Mouse (Mus musculus): ENCODE data around the gene Rasl11a. TPM values are rescaled to one million over a fixed set of nuclear protein-coding genes. Genes with fewer than 3 reads are reported as not detected.

Gene Rasl11a
- 9.1 and 9.9 TPM in 2 replicates for polyA plus RNA-seq (2014; fragmentation: Nextera tagmentation; extraction: Ambion mirVana)

DNA sequence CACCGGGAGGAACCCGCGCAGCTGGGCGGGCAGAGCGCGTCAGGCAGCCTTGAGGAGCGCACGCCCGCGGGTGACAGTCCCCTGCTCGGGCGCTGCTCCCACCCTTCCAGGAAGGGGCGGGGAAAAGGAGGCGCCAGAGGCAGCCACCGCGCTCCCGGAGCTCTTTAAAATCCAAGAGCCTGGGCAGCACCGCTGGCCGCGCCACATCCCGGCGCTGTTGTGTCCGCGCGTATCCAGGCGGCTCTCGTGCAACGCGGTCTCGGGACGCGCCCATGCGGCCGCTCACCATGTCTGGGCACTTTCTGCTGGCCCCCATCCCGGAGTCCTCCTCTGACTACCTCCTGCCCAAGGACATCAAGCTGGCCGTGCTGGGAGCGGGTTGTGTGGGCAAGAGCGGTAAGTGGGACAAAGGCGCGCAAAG lies at the start of gene Rasl11a:
Gene Rasl11a (plus strand): TSS at position 127 of the 421 bp plus-strand sequence.
- WGBS: under 1% methylated on average over 40 of the region's 40 CpGs
- Histone ChIP-seq H3K27me3 (ENCODE audit: control insufficient read depth, insufficient read depth, low read length) (no peaks in the 10 kb centered on the region), H3K9ac (ENCODE audit: low read length) (peak within 1 kb of the TSS; percentile 74), H3K9me3 (ENCODE audit: control insufficient read depth, low read length) (no peaks in the 10 kb centered on the region), H3K36me3 (ENCODE audit: control insufficient read depth, insufficient read depth, low read length) (0 out of 2 replicates have a peak, but pooled peaks cover 3% of the 10 kb centered on the region), H3K4me3 (ENCODE audit: control insufficient read depth in 1 of 2, insufficient read depth in 1 of 2, low read depth in 1 of 2, low read length in 2 of 2) (peak within 1 kb of the TSS; percentile 53 to 62), H3K27ac (replicated peaks in 1 of 2; ENCODE audit: control insufficient read depth in 1 of 2, insufficient read depth in 1 of 2, low read depth in 2 of 2, low read length in 2 of 2) (peak within 1 kb of the TSS in 1 of 2 experiments; percentile 46; a peak in 1 of 4 replicates), H3K4me2 (ENCODE audit: low read length) (peak within 1 kb of the TSS; percentile 96), H3K4me1 (ENCODE audit: control insufficient read depth in 2 of 2, insufficient read depth in 2 of 2, low read length in 2 of 2) (peaks cover 0 to 4% of the 10 kb centered on the region in 2 experiments; a peak in 1 of 4 replicates)
- ATAC-seq (ENCODE audit: insufficient number of reproducible peaks, insufficient read depth, low FRiP score, low read depth): peak; percentile 88

DNA sequence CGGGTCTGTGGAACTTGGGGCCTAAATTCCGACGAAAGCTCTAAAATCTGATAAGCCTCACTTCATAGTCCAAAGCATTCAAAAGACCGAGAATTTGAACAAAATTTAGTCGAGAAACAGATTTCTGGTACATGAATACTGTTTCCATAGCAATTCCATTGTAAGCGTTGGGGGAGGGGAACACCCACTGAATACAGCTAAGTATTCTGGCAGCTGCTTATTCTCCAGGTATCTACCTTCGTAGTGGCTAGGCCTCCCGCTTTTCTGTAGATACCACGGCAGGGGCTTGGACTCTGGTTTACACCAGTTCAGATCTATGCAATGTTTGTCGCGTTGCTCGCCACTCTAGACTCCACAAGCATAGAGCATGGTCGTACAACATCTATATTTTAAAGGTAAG lies 49.1 kb upstream of the Rasl11a start:
- H3K36me3 ChIP-seq (ENCODE audit: control insufficient read depth, insufficient read depth, low read length): no peaks in the 10 kb centered on the region
- no peaks in the 10 kb centered on the region for H3K9me3 ChIP-seq (ENCODE audit: control insufficient read depth, low read length)
- H3K4me1 ChIP-seq (ENCODE audit: control insufficient read depth in 2 of 2, insufficient read depth in 2 of 2, low read length in 2 of 2): peaks cover 5 to 23% of the 10 kb centered on the region in 2 experiments
- H3K27me3 ChIP-seq (ENCODE audit: control insufficient read depth, insufficient read depth, low read length): no peaks in the 10 kb centered on the region
- H3K4me3 ChIP-seq (ENCODE audit: control insufficient read depth in 1 of 2, insufficient read depth in 1 of 2, low read depth in 1 of 2, low read length in 2 of 2): no peak overlapping the region
- WGBS: 74% methylated on average over 13 of the region's 13 CpGs
- no peak for ATAC-seq (ENCODE audit: insufficient number of reproducible peaks, insufficient read depth, low FRiP score, low read depth)
- H3K4me2 ChIP-seq (ENCODE audit: low read length): no peak overlapping the region
- no peak overlapping the region for H3K27ac ChIP-seq (replicated peaks in 1 of 2; ENCODE audit: control insufficient read depth in 1 of 2, insufficient read depth in 1 of 2, low read depth in 2 of 2, low read length in 2 of 2)
- no peak overlapping the region for H3K9ac ChIP-seq (ENCODE audit: low read length)

DNA sequence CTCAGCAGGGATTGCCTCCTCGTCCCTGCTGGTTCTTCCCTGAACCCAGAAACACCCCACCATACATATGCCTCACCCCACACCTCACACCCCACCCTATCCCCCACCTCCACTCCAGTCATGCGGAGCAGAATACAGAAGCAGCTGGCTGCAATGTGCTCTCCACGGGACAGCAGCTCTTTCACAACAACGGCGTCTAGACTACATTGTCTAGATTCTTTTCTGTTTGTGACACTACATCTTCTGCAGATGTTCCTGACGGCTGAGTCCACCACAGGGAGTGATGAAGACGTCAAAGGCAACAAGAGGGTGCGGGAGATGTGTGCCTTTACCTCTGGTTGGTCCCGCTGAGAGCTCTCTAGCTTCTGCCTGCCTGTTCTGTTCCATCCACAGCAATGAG lies 46.8 kb upstream of the Rasl11a start:
- 52% methylated on average over 9 of the region's 9 CpGs for whole genome bisulfite sequencing

DNA sequence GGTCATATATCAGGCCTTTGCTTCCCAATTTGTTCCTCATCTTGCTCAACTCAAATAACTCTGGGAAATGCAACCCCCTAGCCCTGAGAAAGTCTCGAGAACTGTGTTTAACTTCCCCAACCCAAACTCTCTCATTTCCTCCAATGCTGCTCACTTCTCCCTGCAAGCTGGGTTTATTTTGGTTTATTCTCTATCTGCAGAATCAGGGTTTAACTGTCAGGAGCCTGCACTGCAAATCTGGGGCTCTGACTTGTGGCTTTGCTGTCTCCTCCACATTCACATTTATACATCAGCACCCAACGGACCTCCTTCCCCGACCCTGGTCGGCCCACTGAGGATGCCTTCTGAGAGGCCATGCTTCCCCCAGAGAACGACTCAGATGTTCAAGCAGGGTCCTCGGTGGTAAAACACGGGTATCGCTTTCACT lies 38.9 kb upstream of the Rasl11a start:
- Histone ChIP-seq H3K27me3 (ENCODE audit: control insufficient read depth, insufficient read depth, low read length) (no peaks in the 10 kb centered on the region), H3K27ac (replicated peaks in 1 of 2; ENCODE audit: control insufficient read depth in 1 of 2, insufficient read depth in 1 of 2, low read depth in 2 of 2, low read length in 2 of 2) (no peak overlapping the region), H3K4me2 (ENCODE audit: low read length) (no peak overlapping the region), H3K36me3 (ENCODE audit: control insufficient read depth, insufficient read depth, low read length) (no peaks in the 10 kb centered on the region), H3K4me1 (ENCODE audit: control insufficient read depth in 2 of 2, insufficient read depth in 2 of 2, low read length in 2 of 2) (no peaks in the 10 kb centered on the region), H3K4me3 (ENCODE audit: control insufficient read depth in 1 of 2, insufficient read depth in 1 of 2, low read depth in 1 of 2, low read length in 2 of 2) (no peak overlapping the region), H3K9ac (ENCODE audit: low read length) (no peak overlapping the region), H3K9me3 (ENCODE audit: control insufficient read depth, low read length) (peaks cover 6% of the 10 kb centered on the region)
- ATAC-seq (ENCODE audit: insufficient number of reproducible peaks, insufficient read depth, low FRiP score, low read depth): no peak
- 73% methylated on average over 8 of the region's 8 CpGs for WGBS

More for the DNA sequence above, 46.8 kb upstream of the Rasl11a start:
- H3K36me3 ChIP-seq (ENCODE audit: control insufficient read depth, insufficient read depth, low read length): no peaks in the 10 kb centered on the region
- H3K9ac ChIP-seq (ENCODE audit: low read length): no peak overlapping the region
- peaks cover 0 to 6% of the 10 kb centered on the region in 2 experiments; a peak in 2 of 4 replicates for H3K4me1 ChIP-seq (ENCODE audit: control insufficient read depth in 2 of 2, insufficient read depth in 2 of 2, low read length in 2 of 2)
- H3K9me3 ChIP-seq (ENCODE audit: control insufficient read depth, low read length): peaks cover 6% of the 10 kb centered on the region
- no peak overlapping the region for H3K4me3 ChIP-seq (ENCODE audit: control insufficient read depth in 1 of 2, insufficient read depth in 1 of 2, low read depth in 1 of 2, low read length in 2 of 2)
- H3K4me2 ChIP-seq (ENCODE audit: low read length): no peak overlapping the region
- ATAC-seq (ENCODE audit: insufficient number of reproducible peaks, insufficient read depth, low FRiP score, low read depth): no peak
- H3K27me3 ChIP-seq (ENCODE audit: control insufficient read depth, insufficient read depth, low read length): no peaks in the 10 kb centered on the region
- no peak overlapping the region for H3K27ac ChIP-seq (replicated peaks in 1 of 2; ENCODE audit: control insufficient read depth in 1 of 2, insufficient read depth in 1 of 2, low read depth in 2 of 2, low read length in 2 of 2)

DNA sequence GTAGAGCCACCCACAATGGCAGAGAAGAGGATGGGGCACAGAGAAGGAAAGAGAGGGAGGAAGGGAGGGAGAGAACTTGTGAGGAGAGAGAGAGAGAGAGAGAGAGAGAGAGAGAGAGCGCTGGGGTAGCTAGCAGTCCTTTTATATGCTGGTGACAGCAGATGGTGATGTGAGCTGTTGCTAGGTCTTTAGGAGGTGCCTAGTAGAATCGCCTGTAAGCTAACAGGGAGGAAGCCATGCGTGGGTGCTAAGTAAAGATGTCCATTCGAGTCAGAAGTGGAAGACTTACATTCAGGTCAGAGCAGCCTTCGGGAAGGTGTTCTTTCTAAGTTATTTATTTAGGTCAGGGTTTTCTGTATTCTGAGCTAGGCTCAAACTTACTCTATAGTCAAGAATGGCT lies 34.9 kb upstream of the Rasl11a start:
- H3K9me3 ChIP-seq (ENCODE audit: control insufficient read depth, low read length): no peaks in the 10 kb centered on the region
- no peaks in the 10 kb centered on the region for H3K36me3 ChIP-seq (ENCODE audit: control insufficient read depth, insufficient read depth, low read length)
- no peak overlapping the region for H3K4me2 ChIP-seq (ENCODE audit: low read length)
- no peaks in the 10 kb centered on the region for H3K4me1 ChIP-seq (ENCODE audit: control insufficient read depth in 2 of 2, insufficient read depth in 2 of 2, low read length in 2 of 2)
- WGBS: 68% methylated on average over 5 of the region's 5 CpGs
- H3K4me3 ChIP-seq (ENCODE audit: control insufficient read depth in 1 of 2, insufficient read depth in 1 of 2, low read depth in 1 of 2, low read length in 2 of 2): no peak overlapping the region
- no peak for ATAC-seq (ENCODE audit: insufficient number of reproducible peaks, insufficient read depth, low FRiP score, low read depth)
- H3K9ac ChIP-seq (ENCODE audit: low read length): no peak overlapping the region
- no peak overlapping the region for H3K27ac ChIP-seq (replicated peaks in 1 of 2; ENCODE audit: control insufficient read depth in 1 of 2, insufficient read depth in 1 of 2, low read depth in 2 of 2, low read length in 2 of 2)
- H3K27me3 ChIP-seq (ENCODE audit: control insufficient read depth, insufficient read depth, low read length): no peaks in the 10 kb centered on the region

DNA sequence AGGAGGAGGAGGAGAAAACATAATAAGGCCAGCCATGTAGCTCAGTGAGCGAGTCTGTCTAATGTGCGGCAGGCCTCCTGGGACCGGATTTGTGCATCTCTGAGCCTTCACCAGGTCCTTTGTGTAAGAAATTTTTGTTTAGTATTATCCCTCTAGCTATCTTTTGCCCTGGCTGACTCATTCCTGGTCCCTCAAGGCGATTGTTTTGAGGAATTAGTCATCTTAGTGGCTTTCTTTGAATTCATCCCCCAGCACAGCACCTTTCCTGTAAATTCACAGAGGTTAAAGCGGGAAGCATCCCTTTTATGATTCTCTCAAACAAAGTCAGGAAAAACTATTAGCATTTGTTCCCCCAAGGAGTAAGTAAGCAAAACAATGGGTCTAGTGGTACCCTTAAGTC lies 32.0 kb upstream of the Rasl11a start:
- no peaks in the 10 kb centered on the region for H3K27me3 ChIP-seq (ENCODE audit: control insufficient read depth, insufficient read depth, low read length)

DNA sequence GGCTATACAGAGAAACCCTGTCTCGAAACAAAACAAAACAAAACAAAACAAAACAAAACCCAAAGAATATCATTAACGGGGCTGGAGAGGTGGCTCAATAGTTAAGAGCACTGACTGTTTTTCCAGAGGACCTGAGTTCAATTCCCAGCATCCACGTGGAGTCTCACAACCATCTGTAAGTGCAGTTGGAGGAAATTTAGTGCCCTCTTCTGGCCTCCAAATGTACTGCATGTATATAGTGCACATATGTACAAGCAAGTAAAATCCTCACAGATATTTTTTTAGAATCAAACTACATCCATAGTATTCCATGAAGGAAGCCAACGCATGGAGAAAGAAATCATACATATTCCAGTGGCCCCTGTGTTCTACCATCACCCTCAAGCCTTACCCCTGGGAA lies 31.4 kb upstream of the Rasl11a start:
- Histone ChIP-seq H3K27ac (replicated peaks in 1 of 2; ENCODE audit: control insufficient read depth in 1 of 2, insufficient read depth in 1 of 2, low read depth in 2 of 2, low read length in 2 of 2) (no peak overlapping the region), H3K4me1 (ENCODE audit: control insufficient read depth in 2 of 2, insufficient read depth in 2 of 2, low read length in 2 of 2) (no peaks in the 10 kb centered on the region), H3K36me3 (ENCODE audit: control insufficient read depth, insufficient read depth, low read length) (no peaks in the 10 kb centered on the region), H3K9me3 (ENCODE audit: control insufficient read depth, low read length) (no peaks in the 10 kb centered on the region), H3K4me3 (ENCODE audit: control insufficient read depth in 1 of 2, insufficient read depth in 1 of 2, low read depth in 1 of 2, low read length in 2 of 2) (no peak overlapping the region), H3K27me3 (ENCODE audit: control insufficient read depth, insufficient read depth, low read length) (no peaks in the 10 kb centered on the region), H3K9ac (ENCODE audit: low read length) (no peak overlapping the region), H3K4me2 (ENCODE audit: low read length) (no peak overlapping the region)
- 76% methylated on average over 4 of the region's 4 CpGs for WGBS
- no peak for ATAC-seq (ENCODE audit: insufficient number of reproducible peaks, insufficient read depth, low FRiP score, low read depth)

More for the DNA sequence above, 32.0 kb upstream of the Rasl11a start:
- no peak overlapping the region for H3K4me3 ChIP-seq (ENCODE audit: control insufficient read depth in 1 of 2, insufficient read depth in 1 of 2, low read depth in 1 of 2, low read length in 2 of 2)
- ATAC-seq (ENCODE audit: insufficient number of reproducible peaks, insufficient read depth, low FRiP score, low read depth): no peak
- H3K4me2 ChIP-seq (ENCODE audit: low read length): no peak overlapping the region
- H3K4me1 ChIP-seq (ENCODE audit: control insufficient read depth in 2 of 2, insufficient read depth in 2 of 2, low read length in 2 of 2): no peaks in the 10 kb centered on the region
- H3K27ac ChIP-seq (replicated peaks in 1 of 2; ENCODE audit: control insufficient read depth in 1 of 2, insufficient read depth in 1 of 2, low read depth in 2 of 2, low read length in 2 of 2): no peak overlapping the region
- no peaks in the 10 kb centered on the region for H3K36me3 ChIP-seq (ENCODE audit: control insufficient read depth, insufficient read depth, low read length)
- 89% methylated on average over 5 of the region's 5 CpGs for WGBS
- H3K9me3 ChIP-seq (ENCODE audit: control insufficient read depth, low read length): no peaks in the 10 kb centered on the region
- H3K9ac ChIP-seq (ENCODE audit: low read length): no peak overlapping the region

DNA sequence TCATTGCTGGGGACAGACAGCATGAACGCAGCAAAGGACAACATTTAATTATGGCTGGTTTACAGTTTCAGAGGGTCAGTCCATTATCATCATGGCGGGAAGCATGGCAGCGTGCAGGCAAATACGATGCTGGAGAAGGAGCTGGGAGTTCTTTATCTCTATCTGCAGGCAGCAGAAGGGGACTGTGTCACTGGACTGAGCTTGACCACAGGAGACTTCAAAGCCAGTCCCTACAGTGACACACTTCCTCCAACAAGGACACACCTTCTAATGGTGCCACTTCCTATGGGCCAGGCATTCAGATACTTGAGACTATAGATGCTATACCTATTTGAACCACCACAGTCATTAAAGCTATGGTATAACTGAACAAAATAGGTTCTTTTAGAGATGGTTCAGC lies 29.5 kb upstream of the Rasl11a start:
- Histone ChIP-seq H3K9me3 (ENCODE audit: control insufficient read depth, low read length) (no peaks in the 10 kb centered on the region), H3K36me3 (ENCODE audit: control insufficient read depth, insufficient read depth, low read length) (no peaks in the 10 kb centered on the region), H3K9ac (ENCODE audit: low read length) (no peak overlapping the region), H3K4me2 (ENCODE audit: low read length) (no peak overlapping the region), H3K27me3 (ENCODE audit: control insufficient read depth, insufficient read depth, low read length) (no peaks in the 10 kb centered on the region), H3K27ac (replicated peaks in 1 of 2; ENCODE audit: control insufficient read depth in 1 of 2, insufficient read depth in 1 of 2, low read depth in 2 of 2, low read length in 2 of 2) (no peak overlapping the region), H3K4me3 (ENCODE audit: control insufficient read depth in 1 of 2, insufficient read depth in 1 of 2, low read depth in 1 of 2, low read length in 2 of 2) (no peak overlapping the region), H3K4me1 (ENCODE audit: control insufficient read depth in 2 of 2, insufficient read depth in 2 of 2, low read length in 2 of 2) (no peaks in the 10 kb centered on the region)
- WGBS: 70% methylated on average over 4 of the region's 4 CpGs
- no peak for ATAC-seq (ENCODE audit: insufficient number of reproducible peaks, insufficient read depth, low FRiP score, low read depth)
